Mouse (Mus musculus) layer of hippocampus, adult 8-10 months (tissue): ENCODE measurements at regions not wholly inside any gene's neighbourhood (a gene's known extent, or its start where the extent isn't known, plus 50 kb on each side); places are given as distances from the start of the nearest gene placed in this dataset.

Experiments
- microRNA-seq, 2 experiments: library from miRNA; unstranded; fragments of <30 nt; microRNA quantifications; one replicate each; pipeline ENCODE4 v1.2.0; 2022

Small RNA genes lying in the stretch of these regions (microRNA-seq; reads per million reads assigned to microRNA genes)
- 0 reads per million in 2 experiments for gene Gm26190
